Mouse (Mus musculus): ENCODE measurements around the gene Hist1h2bn.
"Not testable (repeated sequence)": the region's sequence is repeated elsewhere in the genome, so short reads cannot be mapped to it uniquely, and the experiment has no call there.

DNA sequence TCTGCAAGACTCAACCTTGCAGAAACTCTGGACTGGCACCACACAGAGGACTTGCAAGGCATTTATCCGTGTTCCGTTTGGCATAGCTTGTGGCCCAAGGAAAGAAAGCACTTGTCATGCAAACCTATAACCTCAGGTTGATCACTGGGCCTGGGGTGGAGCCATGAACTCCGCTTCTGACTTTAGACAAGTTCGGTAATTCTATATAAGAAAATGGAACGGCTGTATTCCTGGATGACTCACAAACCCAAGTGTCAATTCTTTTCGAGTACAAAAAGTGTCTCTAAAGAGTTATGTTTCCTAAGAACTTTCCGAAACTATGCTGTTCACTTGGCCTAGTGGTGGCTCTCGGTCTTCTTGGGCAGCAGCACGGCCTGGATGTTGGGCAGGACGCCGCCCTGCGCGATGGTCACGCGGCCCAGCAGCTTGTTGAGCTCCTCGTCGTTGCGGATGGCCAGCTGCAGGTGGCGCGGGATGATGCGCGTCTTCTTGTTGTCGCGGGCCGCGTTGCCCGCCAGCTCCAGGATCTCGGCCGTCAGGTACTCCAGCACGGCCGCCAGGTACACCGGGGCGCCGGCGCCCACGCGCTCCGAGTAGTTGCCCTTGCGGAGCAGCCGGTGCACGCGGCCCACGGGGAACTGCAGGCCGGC, 32.7 kb upstream of the Hist1h2bn start:
- TF ChIP-seq POLR2A (IDR thresholded peaks at IDR 0.05; ENCODE audit: control insufficient read depth, low read depth, low read length); CTCF (IDR thresholded peaks at IDR 0.05; ENCODE audit: control insufficient read depth, insufficient read depth, insufficient replicate concordance, low read depth, low read length): not testable (repeated sequence)

Data from testis, adult 2 months (tissue).